Mouse (Mus musculus) ES-E14 (cell line): ENCODE data around the gene Rnpepl1. TPM values are rescaled to one million over a fixed set of nuclear protein-coding genes. Genes with fewer than 3 reads are reported as not detected.
A peak's percentile ranks its signal among the peaks of the same experiment; 100 is the strongest.

Source experiments
- DNase-seq: peaks from one replicate; pipeline ENCODE4 v3.0.0-alpha.2; 2013; ENCODE audit warnings: low read depth, low spot score
- H3K27ac ChIP-seq: 2 replicates; pipeline ENCODE4 v1.5.1; 2012; ENCODE audit warnings: low read depth, mild to moderate bottlenecking, low read length, moderate library complexity, mixed read lengths; ENCODE audit not compliant: poor library complexity, insufficient read depth, severe bottlenecking
- H3K36me3 ChIP-seq: 2 replicates; pipeline ENCODE4 v1.6.1; 2012; ENCODE audit warnings: mild to moderate bottlenecking, low read length, moderate library complexity, mixed read lengths; ENCODE audit not compliant: control insufficient read depth, poor library complexity, insufficient read depth, severe bottlenecking
- H3K4me1 ChIP-seq, 2 experiments: fragments of 150-350 bp in 1 of 2; sonication (generic) in 1 of 2; 2 replicates each; pipeline ENCODE4 v1.6.1; 2012; ENCODE audit warnings: low read length in 2 of 2, mild to moderate bottlenecking in 1 of 2, mixed read lengths in 1 of 2; ENCODE audit not compliant: control insufficient read depth in 2 of 2, insufficient read depth in 2 of 2, poor library complexity in 1 of 2
- H3K4me3 ChIP-seq, 2 experiments: fragments of 150-350 bp in 1 of 2; sonication (generic) in 1 of 2; 2 replicates each; pipeline ENCODE4 v1.5.1; 2012; ENCODE audit warnings: low read length in 2 of 2, low read depth in 1 of 2, mild to moderate bottlenecking in 1 of 2, mixed read lengths in 1 of 2; ENCODE audit not compliant: insufficient read depth in 1 of 2, poor library complexity in 1 of 2, severe bottlenecking in 1 of 2
- H3K9ac ChIP-seq: 2 replicates; pipeline ENCODE4 v1.6.1; 2012; ENCODE audit warnings: low read depth, mild to moderate bottlenecking, low read length, mixed read lengths; ENCODE audit not compliant: poor library complexity, insufficient read depth, severe bottlenecking
- H3K9me3 ChIP-seq: fragments of 150-350 bp; sonication (generic); 2 replicates; pipeline ENCODE4 v1.6.1; 2012; ENCODE audit warnings: low read depth, mild to moderate bottlenecking, low read length; ENCODE audit not compliant: control insufficient read depth, insufficient read depth
- CHD2 ChIP-seq: IDR thresholded peaks from 2 replicates; pipeline ENCODE4 v1.6.1; 2014; ENCODE audit warnings: mild to moderate bottlenecking, low read depth, low read length, inconsistent platforms
- HCFC1 ChIP-seq: IDR thresholded peaks from 2 replicates; pipeline ENCODE4 v1.6.1; 2012; ENCODE audit warnings: low read length, inconsistent platforms, borderline replicate concordance; ENCODE audit not compliant: insufficient read depth
- MAFK ChIP-seq: IDR thresholded peaks from 2 replicates; pipeline ENCODE4 v1.6.1; 2014; ENCODE audit warnings: mild to moderate bottlenecking, low read depth, low read length, inconsistent platforms; ENCODE audit not compliant: insufficient read depth
- ZC3H11A ChIP-seq: IDR thresholded peaks from 2 replicates; pipeline ENCODE4 v1.6.1; 2012; ENCODE audit warnings: low read depth, mild to moderate bottlenecking, inconsistent platforms, low read length, borderline replicate concordance
- ZNF384 ChIP-seq: IDR thresholded peaks from 2 replicates; pipeline ENCODE4 v1.6.1; 2012; ENCODE audit warnings: low read depth, low read length, inconsistent platforms
- in situ Hi-C, 2 experiments: fragments of 600-800 bp; cut with MboI; formaldehyde crosslinking; loops; one replicate each; pipeline ENCODE4 v1.15.1; 2025; ENCODE audit warnings: low sequenced_read_pairs in 2 of 2, inconsistent platforms in 1 of 2; ENCODE audit not compliant: unreplicated experiment in 2 of 2
- total RNA-seq: library from RNA; depleted of rRNA; stranded (reverse); fragments of 300-350 nt; gene quantifications from 2 replicates; pipeline ENCODE4 v1.2.3, GENCODE M21; 2012

The Rnpepl1 gene
- total RNA-seq, 1 experiment: 15.8 TPM

GRCm38 (mm10) chr1:92909068-92909467 is 1.5 kb upstream of the Rnpepl1 start:
- H3K4me1 ChIP-seq: peaks cover 0 to 10% of the 10 kb centered on the region in 2 experiments; a peak in 1 of 4 replicates
- no peaks in the 10 kb centered on the region for H3K9me3 ChIP-seq

GRCm38 (mm10) chr1:92910925-92911720 is 540 bp downstream of the Rnpepl1 start:
- in situ Hi-C loops: no loop called here

More at GRCm38 (mm10) chr1:92909068-92909467, 1.5 kb upstream of the Rnpepl1 start:
- no peak overlapping the region for H3K4me3 ChIP-seq
- H3K27ac ChIP-seq: no peak overlapping the region
- in situ Hi-C loops: no loop called here
- no peak overlapping the region for H3K9ac ChIP-seq
- TF ChIP-seq ZC3H11A (no peak), CHD2 (no peak), ZNF384 (no peak), MAFK (no peak), HCFC1 (no peak)
- no peaks in the 10 kb centered on the region; the same call in 1 of the 2 replicates for H3K36me3 ChIP-seq
- no peak for DNase-seq

GRCm38 (mm10) chr1:92911721-92912138 is 1.1 kb downstream of the Rnpepl1 start:
- TF ChIP-seq MAFK (no peak), ZC3H11A (no peak), ZNF384 (no peak), CHD2 (no peak), HCFC1 (no peak)
- Histone ChIP-seq H3K36me3 (peaks cover 8% of the 10 kb centered on the region; the same call in 1 of the 2 replicates), H3K27ac (no peak overlapping the region), H3K9me3 (no peaks in the 10 kb centered on the region), H3K4me3 (peak overlapping the region; percentile 70 to 73; a peak in 3 of 4 replicates), H3K9ac (no peak overlapping the region), H3K4me1 (peaks cover 0 to 10% of the 10 kb centered on the region in 2 experiments; a peak in 1 of 4 replicates)
- no peak for DNase-seq
- in situ Hi-C loops: no loop called here

More at GRCm38 (mm10) chr1:92910925-92911720, 540 bp downstream of the Rnpepl1 start:
- TF ChIP-seq CHD2: no peak
- TF ChIP-seq ZC3H11A: no peak
- no peak for TF ChIP-seq ZNF384
- no peak for TF ChIP-seq MAFK
- no peak for TF ChIP-seq HCFC1
- peak overlapping the region; percentile 70 to 73 for H3K4me3 ChIP-seq
- peaks cover 3% of the 10 kb centered on the region; the same call in 1 of the 2 replicates for H3K36me3 ChIP-seq
- no peaks in the 10 kb centered on the region for H3K9me3 ChIP-seq
- peak overlapping the region; percentile 68 for H3K9ac ChIP-seq
- H3K4me1 ChIP-seq: peaks cover 0 to 10% of the 10 kb centered on the region in 2 experiments; a peak in 1 of 4 replicates
- H3K27ac ChIP-seq: no peak overlapping the region
- no peak for DNase-seq

GRCm38 (mm10) chr1:92912286-92912685 is 1.7 kb downstream of the Rnpepl1 start:
- TF ChIP-seq ZC3H11A: no peak
- TF ChIP-seq HCFC1: no peak
- TF ChIP-seq MAFK: no peak
- no peak for TF ChIP-seq CHD2
- TF ChIP-seq ZNF384: no peak
- Histone ChIP-seq H3K4me3 (no peak overlapping the region; a peak in 1 of 4 replicates), H3K9me3 (no peaks in the 10 kb centered on the region), H3K4me1 (peaks cover 0 to 10% of the 10 kb centered on the region in 2 experiments; a peak in 1 of 4 replicates), H3K27ac (no peak overlapping the region), H3K36me3 (peaks cover 9% of the 10 kb centered on the region; the same call in 1 of the 2 replicates), H3K9ac (no peak overlapping the region)
- DNase-seq: no peak
- in situ Hi-C loops: no loop called here
